Mouse (Mus musculus) lung, embryonic 16.5 days (tissue): ENCODE data around the gene Dhx29. TPM values are rescaled to one million over a fixed set of nuclear protein-coding genes. Genes with fewer than 3 reads are reported as not detected.

Experiments used
- ATAC-seq: fragments of 200-750 bp; cut with Nextera tagmentation; 2 replicates; pipeline ENCODE4 v1.8.0; 2017; ENCODE audit warnings: low read depth, mild to moderate bottlenecking, moderate library complexity
- H3K27ac ChIP-seq: fragments of 300-500 bp; sonication (generic); 2 replicates; pipeline ENCODE4 v1.5.1; 2014; ENCODE audit warnings: mild to moderate bottlenecking, control low read depth, low read length
- H3K27me3 ChIP-seq: fragments of 300-500 bp; sonication (generic); 2 replicates; pipeline ENCODE4 v1.6.1; 2014; ENCODE audit warnings: low read depth, low read length, mixed read lengths; ENCODE audit not compliant: control insufficient read depth, insufficient read depth
- H3K36me3 ChIP-seq: fragments of 300-500 bp; sonication (generic); 2 replicates; pipeline ENCODE4 v1.6.1; 2014; ENCODE audit warnings: low read length; ENCODE audit not compliant: control insufficient read depth, insufficient read depth
- H3K4me1 ChIP-seq: fragments of 300-500 bp; sonication (generic); replicated peaks from 2 replicates; pipeline ENCODE4 v1.6.1; 2014; ENCODE audit warnings: low read length, mixed read lengths; ENCODE audit not compliant: control insufficient read depth, insufficient read depth
- H3K4me2 ChIP-seq: fragments of 300-500 bp; sonication (generic); 2 replicates; pipeline ENCODE4 v1.6.1; 2014; ENCODE audit warnings: low read depth, low read length, control low read depth
- H3K4me3 ChIP-seq: fragments of 300-500 bp; sonication (generic); 2 replicates; pipeline ENCODE4 v1.5.1; 2014; ENCODE audit warnings: mild to moderate bottlenecking, low read length, control low read depth
- H3K9ac ChIP-seq: fragments of 300-500 bp; sonication (generic); 2 replicates; pipeline ENCODE4 v1.6.1; 2014; ENCODE audit warnings: low read length, control low read depth
- H3K9me3 ChIP-seq: fragments of 300-500 bp; sonication (generic); 2 replicates; pipeline ENCODE4 v1.6.1; 2016; ENCODE audit warnings: low read length; ENCODE audit not compliant: control insufficient read depth
- WGBS: fragments of 180-500 bp; shearing (Covaris S2); extraction: QIAGEN DNeasy Blood & Tissue Kit; methylation state at CpG from one replicate; pipeline ENCODE4 v1.1.7; 2014; 5-methylcytosine and 5-hydroxymethylcytosine counted together
- polyA plus RNA-seq: library from polyadenylated mRNA; unstranded; fragments of >200 nt; fragmentation: Nextera tagmentation; extraction: Ambion mirVana; gene quantifications from 2 replicates; pipeline ENCODE4 v1.2.1, GENCODE M21; 2015

Gene Dhx29
- polyA plus RNA-seq: 14.3 and 17.8 TPM in 2 replicates

DNA sequence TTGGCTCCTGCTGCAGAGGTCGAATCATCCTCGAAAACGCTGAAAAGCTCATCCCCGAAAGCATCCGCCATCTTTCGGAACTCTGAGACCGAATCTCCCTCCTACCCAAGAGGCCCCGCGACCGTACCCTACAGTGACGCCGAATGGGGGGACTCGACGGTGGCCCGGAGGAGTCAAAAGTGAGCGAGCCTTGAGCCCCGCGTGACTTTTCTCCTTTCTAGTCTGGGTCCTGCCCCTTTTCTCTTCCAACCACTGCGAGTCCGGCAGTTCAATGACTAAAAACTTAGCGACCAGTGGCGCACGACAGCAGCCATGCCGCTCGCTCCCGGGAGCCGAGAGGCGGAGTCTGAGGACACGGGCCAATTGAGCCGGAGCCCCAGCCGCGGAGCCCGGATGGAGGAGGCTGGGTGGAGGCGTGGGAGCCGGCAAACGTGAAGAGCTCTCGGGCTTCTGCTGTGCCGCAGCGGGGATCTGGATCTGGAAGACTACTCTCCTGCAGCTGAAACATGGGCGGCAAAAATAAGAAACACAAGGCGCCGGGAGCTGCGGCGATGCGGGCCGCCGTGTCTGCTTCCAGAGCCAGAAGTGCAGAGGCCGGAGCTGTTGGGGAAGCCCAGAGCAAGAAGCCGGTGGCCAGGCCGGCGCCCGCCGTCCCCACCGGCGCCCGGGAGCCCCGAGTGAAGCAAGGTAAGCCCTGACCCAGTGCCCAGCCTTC is at the start of gene Dhx29, which contains the start of gene Mtrex:
Gene Dhx29, plus strand, starts transcription at position 168 of the 715 bp plus-strand sequence.
Gene Mtrex, minus strand, starts transcription at position 112 of the 715 bp plus-strand sequence.
- no peaks in the 10 kb centered on the region for H3K27me3 ChIP-seq
- H3K4me2 ChIP-seq: peak within 1 kb of the TSS; percentile 63
- H3K9ac ChIP-seq: peak within 1 kb of the TSS; percentile 86
- peak; percentile 99 for ATAC-seq
- no peaks in the 10 kb centered on the region for H3K9me3 ChIP-seq
- under 1% methylated on average over 57 of the region's 57 CpGs for WGBS
- peaks cover 16% of the 10 kb centered on the region for H3K4me1 ChIP-seq
- H3K36me3 ChIP-seq: no peaks in the 10 kb centered on the region
- peak within 1 kb of the TSS; percentile 91 for H3K27ac ChIP-seq
- H3K4me3 ChIP-seq: peak within 1 kb of the TSS; percentile 92

DNA sequence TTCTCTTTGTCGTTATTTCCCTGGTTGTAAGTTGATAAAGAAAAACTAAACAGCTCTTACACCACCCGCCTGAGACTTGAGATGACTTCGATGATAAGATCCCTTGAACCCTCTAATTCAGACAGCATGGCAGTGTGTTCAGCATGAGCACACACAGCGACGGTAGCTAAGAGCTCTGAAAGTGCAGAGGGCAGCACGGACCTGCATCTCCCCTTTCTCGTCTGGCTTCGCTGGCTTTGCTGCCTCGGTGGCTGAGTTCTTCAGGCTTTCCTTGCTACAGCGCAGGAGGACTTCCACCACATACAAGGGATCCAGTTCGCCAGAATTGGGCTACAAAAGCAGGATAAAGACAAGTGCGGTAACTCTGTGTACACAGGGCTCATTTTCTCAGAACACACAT is 40.0 kb upstream of the Dhx29 start:
- no peak overlapping the region for H3K27ac ChIP-seq
- H3K4me1 ChIP-seq: no peaks in the 10 kb centered on the region
- H3K4me2 ChIP-seq: no peak overlapping the region
- H3K27me3 ChIP-seq: no peaks in the 10 kb centered on the region
- no peak for ATAC-seq
- 93% methylated on average over 12 of the region's 12 CpGs for WGBS
- H3K9ac ChIP-seq: no peak overlapping the region
- H3K4me3 ChIP-seq: no peak overlapping the region
- no peaks in the 10 kb centered on the region for H3K9me3 ChIP-seq
- H3K36me3 ChIP-seq: peaks cover 36% of the 10 kb centered on the region

DNA sequence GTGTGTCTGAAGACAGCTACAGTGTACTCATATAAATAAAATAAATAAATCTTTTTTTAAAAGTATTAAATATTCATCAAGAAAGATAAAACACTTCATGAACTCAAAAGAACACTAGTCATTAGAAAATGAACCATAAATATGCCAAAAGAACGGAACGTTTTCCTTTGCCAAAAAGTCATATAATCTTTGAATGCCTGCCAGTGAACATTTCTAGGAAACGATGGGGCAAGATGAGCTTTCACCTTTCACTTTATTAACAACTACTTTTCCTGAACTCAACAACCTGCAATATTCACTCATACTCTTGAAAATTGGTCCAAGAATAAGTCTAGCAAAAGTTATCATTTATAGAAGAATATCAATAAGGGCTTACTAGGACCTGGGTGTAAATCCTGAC is 25.1 kb upstream of the Dhx29 start:
- WGBS: 69% methylated on average over 3 of the region's 3 CpGs
- Histone ChIP-seq H3K4me3 (no peak overlapping the region), H3K4me2 (no peak overlapping the region), H3K27me3 (no peaks in the 10 kb centered on the region), H3K36me3 (peaks cover 30% of the 10 kb centered on the region), H3K27ac (no peak overlapping the region), H3K9me3 (no peaks in the 10 kb centered on the region), H3K4me1 (no peaks in the 10 kb centered on the region), H3K9ac (no peak overlapping the region)
- no peak for ATAC-seq

DNA sequence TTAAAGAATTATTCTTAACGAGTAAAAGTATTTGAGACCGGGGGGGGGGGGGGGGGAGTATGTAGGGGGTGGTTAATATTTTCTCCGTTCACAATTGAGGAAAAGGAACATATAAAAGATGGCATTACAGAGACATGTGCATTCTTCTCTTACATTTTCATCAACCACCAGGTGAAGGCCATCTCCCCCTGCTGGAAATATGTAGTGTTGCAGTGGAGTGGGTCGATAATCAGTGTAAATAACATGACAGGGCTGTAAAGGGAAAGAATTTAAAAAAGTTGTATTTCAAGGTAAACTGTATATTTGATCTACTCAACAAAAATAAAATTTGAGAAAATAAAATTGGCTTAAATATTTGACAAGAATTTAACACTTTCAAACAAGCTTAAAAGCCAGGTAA is 17.6 kb upstream of the Dhx29 start:
- Histone ChIP-seq H3K27me3 (no peaks in the 10 kb centered on the region), H3K27ac (no peak overlapping the region), H3K4me3 (no peak overlapping the region), H3K4me1 (no peaks in the 10 kb centered on the region), H3K9ac (no peak overlapping the region), H3K36me3 (peaks cover 23% of the 10 kb centered on the region), H3K4me2 (no peak overlapping the region), H3K9me3 (no peaks in the 10 kb centered on the region)
- 56% methylated on average over 4 of the region's 4 CpGs for WGBS
- no peak for ATAC-seq

DNA sequence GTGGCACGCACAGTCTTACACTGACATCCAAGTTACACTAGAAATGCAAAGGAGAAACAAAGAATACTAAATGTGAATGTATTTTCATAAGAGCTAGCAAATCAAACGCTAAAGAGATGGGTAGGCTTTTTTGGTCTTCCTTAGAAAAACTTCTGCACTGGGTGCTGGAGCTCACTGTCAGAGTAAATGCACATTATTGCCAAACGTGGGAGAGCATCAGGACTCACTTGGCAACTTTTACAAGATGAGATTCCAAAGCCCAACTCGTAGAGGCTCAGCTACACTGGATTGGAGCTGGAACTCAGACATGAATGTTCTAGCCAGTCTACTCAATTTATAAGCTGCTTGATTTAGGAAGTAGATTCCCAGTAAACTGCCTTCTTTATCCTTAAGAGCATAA is 16.8 kb upstream of the Dhx29 start:
- Histone ChIP-seq H3K27me3 (no peaks in the 10 kb centered on the region), H3K36me3 (peaks cover 20% of the 10 kb centered on the region), H3K9me3 (no peaks in the 10 kb centered on the region), H3K9ac (no peak overlapping the region), H3K4me1 (no peaks in the 10 kb centered on the region), H3K4me2 (no peak overlapping the region), H3K27ac (no peak overlapping the region), H3K4me3 (no peak overlapping the region)
- no peak for ATAC-seq
- 80% methylated on average over 4 of the region's 4 CpGs for WGBS

DNA sequence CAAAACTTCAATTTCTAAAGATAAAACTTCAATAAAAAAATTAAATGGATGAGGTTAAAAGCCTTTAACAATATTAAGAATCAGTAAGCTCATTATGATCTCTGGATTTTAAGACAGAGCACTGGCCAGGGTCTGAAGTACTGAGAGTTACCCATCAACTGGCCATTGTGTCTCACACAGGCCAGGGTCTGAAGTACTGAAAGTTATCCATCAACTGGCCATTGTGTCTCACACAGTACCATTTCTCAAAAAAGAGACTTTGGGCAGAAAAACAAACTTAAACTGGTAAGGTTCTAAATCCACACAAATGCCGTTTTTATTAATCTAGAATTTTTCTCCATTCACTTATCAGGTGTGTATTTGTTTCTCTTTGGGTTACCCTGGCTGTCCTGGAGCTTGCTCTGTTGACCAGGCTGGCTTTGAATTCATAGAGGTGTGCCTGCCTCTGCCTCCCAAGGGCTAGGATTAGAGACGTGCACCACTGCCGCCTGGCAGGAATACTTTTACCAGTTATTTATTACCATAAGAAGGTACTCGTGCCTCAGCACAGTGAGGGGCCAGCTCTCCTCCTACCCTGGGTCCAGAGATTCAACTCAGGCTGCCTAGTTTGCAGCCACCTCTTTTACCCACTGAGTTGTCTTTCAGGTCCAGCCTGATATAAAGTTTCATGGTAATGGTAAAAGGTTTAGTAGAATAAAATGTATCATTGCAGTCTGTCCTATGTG is 8.0 kb upstream of the Dhx29 start:
- H3K27me3 ChIP-seq: no peaks in the 10 kb centered on the region
- 84% methylated on average over 4 of the region's 4 CpGs for WGBS
- H3K4me3 ChIP-seq: no peak overlapping the region
- no peaks in the 10 kb centered on the region for H3K9me3 ChIP-seq
- no peak for ATAC-seq
- H3K4me1 ChIP-seq: no peaks in the 10 kb centered on the region
- H3K4me2 ChIP-seq: no peak overlapping the region
- H3K9ac ChIP-seq: no peak overlapping the region
- H3K36me3 ChIP-seq: peaks cover 18% of the 10 kb centered on the region
- H3K27ac ChIP-seq: no peak overlapping the region

DNA sequence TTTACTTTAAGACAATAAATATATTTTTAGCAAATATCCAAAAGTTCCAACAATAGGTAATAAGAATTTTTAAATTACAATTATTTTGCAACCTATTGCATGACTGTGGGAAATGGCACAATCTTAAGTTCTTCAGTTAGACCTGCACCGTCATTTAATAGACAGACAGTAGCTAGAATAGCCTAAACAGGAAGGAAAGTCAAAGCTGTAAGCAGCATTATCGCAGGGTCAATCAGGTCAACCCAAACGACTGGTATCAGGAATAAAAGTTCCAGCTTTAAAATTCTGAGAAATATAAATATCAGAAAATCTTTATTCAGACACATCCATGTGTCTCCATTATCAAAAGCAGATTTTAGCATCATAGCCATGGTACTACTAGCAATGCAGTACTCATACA is 6.3 kb upstream of the Dhx29 start:
- Histone ChIP-seq H3K9ac (no peak overlapping the region), H3K4me1 (peaks cover 8% of the 10 kb centered on the region), H3K4me3 (no peak overlapping the region), H3K36me3 (peaks cover 15% of the 10 kb centered on the region), H3K27ac (no peak overlapping the region), H3K27me3 (no peaks in the 10 kb centered on the region), H3K4me2 (no peak overlapping the region), H3K9me3 (no peaks in the 10 kb centered on the region)
- no peak for ATAC-seq
- 81% methylated on average over 3 of the region's 3 CpGs for WGBS

DNA sequence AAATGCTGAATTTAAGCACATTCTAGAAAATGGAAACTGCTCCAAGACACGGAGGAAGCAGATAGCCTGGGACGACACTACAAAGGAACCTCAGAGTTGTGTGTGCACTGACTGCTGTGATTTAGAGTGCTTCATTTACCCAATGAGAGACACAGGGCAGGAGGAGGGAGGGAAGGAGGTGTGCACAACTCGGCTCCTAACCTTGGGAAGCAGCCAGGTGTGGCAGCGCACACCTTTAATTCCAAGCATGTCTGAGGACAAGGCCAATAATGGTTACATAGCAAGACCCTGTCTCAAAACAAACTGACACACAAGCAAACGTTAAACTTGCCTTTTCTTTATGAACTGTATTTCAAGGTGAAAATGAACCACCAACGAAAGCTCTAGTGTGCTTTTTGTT is 2.0 kb upstream of the Dhx29 start:
- ATAC-seq: no peak
- 63% methylated on average over 6 of the region's 6 CpGs for WGBS
- no peaks in the 10 kb centered on the region; the same call in 1 of the 2 replicates for H3K36me3 ChIP-seq
- H3K27me3 ChIP-seq: no peaks in the 10 kb centered on the region
- H3K4me1 ChIP-seq: peaks cover 16% of the 10 kb centered on the region
- H3K4me2 ChIP-seq: no peak overlapping the region
- no peaks in the 10 kb centered on the region for H3K9me3 ChIP-seq
- no peak overlapping the region for H3K9ac ChIP-seq
- H3K27ac ChIP-seq: no peak overlapping the region
- no peak overlapping the region; the same call in 1 of the 2 replicates for H3K4me3 ChIP-seq

DNA sequence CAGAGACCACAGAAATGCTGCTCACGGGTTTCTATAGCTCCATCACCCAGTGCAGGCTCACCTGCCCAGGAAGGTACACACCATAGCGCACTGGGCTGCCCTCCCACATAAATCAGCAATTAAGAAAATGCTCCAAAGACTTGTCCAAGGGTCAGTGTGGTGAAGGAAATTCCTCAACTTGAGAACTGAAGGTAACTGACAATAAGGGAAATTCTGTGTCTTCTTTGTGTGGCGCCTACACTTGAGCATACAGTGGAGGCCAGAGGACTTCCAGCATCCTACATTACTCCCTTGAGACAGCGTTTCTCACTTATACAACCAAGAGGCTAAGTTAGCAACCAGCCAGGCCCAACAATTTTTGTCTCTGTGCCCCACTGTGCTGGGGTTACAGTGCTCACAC is 1.3 kb upstream of the Dhx29 start:
- no peak for ATAC-seq
- no peaks in the 10 kb centered on the region for H3K36me3 ChIP-seq
- H3K4me2 ChIP-seq: peak overlapping the region; percentile 63
- H3K27me3 ChIP-seq: no peaks in the 10 kb centered on the region
- WGBS: 58% methylated on average over 4 of the region's 4 CpGs
- H3K27ac ChIP-seq: no peak overlapping the region
- H3K9ac ChIP-seq: peak overlapping the region; percentile 86
- H3K9me3 ChIP-seq: no peaks in the 10 kb centered on the region
- peak overlapping the region; percentile 92 for H3K4me3 ChIP-seq
- peaks cover 16% of the 10 kb centered on the region for H3K4me1 ChIP-seq
